Mouse (Mus musculus): ENCODE results near the gene Trmt44.

Gene Trmt44

GRCm38 (mm10) chr5:35574653-35575599, at the start of gene Trmt44:
Trmt44 (minus strand) TSS chr5:35575070.
- ChIA-PET POLR2A (interaction anchor here (0.5 to 15.0 kb wide), 100 partner anchors 8 to 1923 kb away, joined by 3 to 301 read pairs (median 4); partner anchors contain the start of genes Acox3 (in 3 of the 4), Cpz (in 2 of the 4), Sh3tc1 (in 2 of the 4) and Ablim2 (in 1 of the 4)), CTCF (interaction anchor here (0.6 to 3.6 kb wide), 14 partner anchors 11 to 859 kb away, joined by 3 to 18 read pairs (median 4); no protein-coding TSS in a partner anchor)

GRCm38 (mm10) chr5:35623831-35624230, 49.0 kb upstream of the Trmt44 start:
- ChIA-PET CTCF (interaction anchor here in 3 of 4 experiments (1.0 to 1.7 kb wide), 4 partner anchors 32 to 90 kb away, joined by 3 to 4 read pairs (median 3); no protein-coding TSS in a partner anchor), POLR2A (interaction anchor here in 1 of 4 experiments (1.0 to 1.3 kb wide), 3 partner anchors 9 to 71 kb away, joined by 3 to 6 read pairs (median 4); no protein-coding TSS in a partner anchor)

GRCm38 (mm10) chr5:35621114-35621513, 46.2 kb upstream of the Trmt44 start:
- POLR2A ChIA-PET = interaction anchor here in 2 of 4 experiments (1.2 to 1.3 kb wide), 2 partner anchors 12 to 50 kb away, joined by 3 read pairs; no protein-coding TSS in a partner anchor
- CTCF ChIA-PET = interaction anchor here in 3 of 4 experiments (0.9 to 1.2 kb wide), 3 partner anchors 25 to 174 kb away, joined by 3 to 4 read pairs (median 3); no protein-coding TSS in a partner anchor

- POLR2A ChIA-PET = interaction anchor here in 1 of 4 experiments (0.6 to 0.7 kb wide), 2 partner anchors 24 to 47 kb away, joined by 3 to 4 read pairs; no protein-coding TSS in a partner anchor
Observed at GRCm38 (mm10) chr5:35616943-35617342, 42.1 kb upstream of the Trmt44 start.

GRCm38 (mm10) chr5:35612722-35613121, 37.9 kb upstream of the Trmt44 start:
- POLR2A ChIA-PET = no interaction called here

More at GRCm38 (mm10) chr5:35616943-35617342, 42.1 kb upstream of the Trmt44 start:
- CTCF ChIA-PET = interaction anchor here in 2 of 4 experiments (0.7 to 1.6 kb wide), 2 partner anchors 21 to 1572 kb away, joined by 3 to 4 read pairs; no protein-coding TSS in a partner anchor

GRCm38 (mm10) chr5:35611900-35612299, 37.0 kb upstream of the Trmt44 start:
- ChIA-PET CTCF (interaction anchor here in 3 of 4 experiments (0.6 to 1.3 kb wide), 4 partner anchors 11 to 1792 kb away, joined by 3 read pairs; no protein-coding TSS in a partner anchor), POLR2A (interaction anchor here in 3 of 4 experiments (0.8 to 2.3 kb wide), 5 partner anchors 14 to 41 kb away, joined by 3 to 8 read pairs (median 3); partner anchors contain the start of gene Trmt44 (in 1 of the 3))

More at GRCm38 (mm10) chr5:35612722-35613121, 37.9 kb upstream of the Trmt44 start:
- CTCF ChIA-PET = no interaction called here

GRCm38 (mm10) chr5:35611170-35611569, 36.3 kb upstream of the Trmt44 start:
- CTCF ChIA-PET = interaction anchor here in 3 of 4 experiments (0.5 to 2.0 kb wide), 6 partner anchors 12 to 1194 kb away, joined by 3 to 7 read pairs (median 4); no protein-coding TSS in a partner anchor
- POLR2A ChIA-PET = interaction anchor here in 3 of 4 experiments (0.8 to 2.3 kb wide), 5 partner anchors 13 to 36 kb away, joined by 3 to 8 read pairs (median 3); partner anchors contain the start of gene Trmt44 (in 1 of the 3)

- ChIA-PET POLR2A (interaction anchor here in 3 of 4 experiments (0.8 to 3.0 kb wide), 7 partner anchors 13 to 214 kb away, joined by 3 to 9 read pairs (median 4); partner anchors contain the start of gene Trmt44 (in 2 of the 3)), CTCF (interaction anchor here in 3 of 4 experiments (0.5 to 2.3 kb wide), 10 partner anchors 14 to 189 kb away, joined by 3 to 16 read pairs (median 4); partner anchors contain the start of gene Acox3 (in 1 of the 3))
Observed at GRCm38 (mm10) chr5:35610381-35610780, 35.5 kb upstream of the Trmt44 start.

GRCm38 (mm10) chr5:35609971-35610370, 35.1 kb upstream of the Trmt44 start:
- POLR2A ChIA-PET = interaction anchor here (0.8 to 3.0 kb wide), 16 partner anchors 12 to 241 kb away, joined by 3 to 9 read pairs (median 4); partner anchors contain the start of genes Trmt44 (in 2 of the 4), Ablim2 (in 1 of the 4) and Acox3 (in 1 of the 4)
- CTCF ChIA-PET = interaction anchor here in 3 of 4 experiments (0.5 to 2.3 kb wide), 12 partner anchors 14 to 1209 kb away, joined by 3 to 16 read pairs (median 4); partner anchors contain the start of gene Acox3 (in 1 of the 3)

GRCm38 (mm10) chr5:35609381-35609780, 34.5 kb upstream of the Trmt44 start:
- CTCF ChIA-PET = interaction anchor here (0.5 to 2.3 kb wide), 14 partner anchors 13 to 1208 kb away, joined by 3 to 16 read pairs (median 4); partner anchors contain the start of gene Acox3 (in 1 of the 4)
- POLR2A ChIA-PET = interaction anchor here (0.7 to 3.0 kb wide), 18 partner anchors 12 to 242 kb away, joined by 3 to 9 read pairs (median 4); partner anchors contain the start of genes Trmt44 (in 3 of the 4), Ablim2 (in 1 of the 4) and Acox3 (in 1 of the 4)

- ChIA-PET POLR2A (interaction anchor here in 3 of 4 experiments (0.8 to 3.0 kb wide), 9 partner anchors 13 to 243 kb away, joined by 3 to 9 read pairs (median 4); partner anchors contain the start of gene Trmt44 (in 1 of the 3)), CTCF (interaction anchor here in 3 of 4 experiments (1.0 to 2.3 kb wide), 8 partner anchors 13 to 250 kb away, joined by 3 to 16 read pairs (median 4); no protein-coding TSS in a partner anchor)
Observed at GRCm38 (mm10) chr5:35608559-35608958, 33.7 kb upstream of the Trmt44 start.

GRCm38 (mm10) chr5:35607784-35608183, 32.9 kb upstream of the Trmt44 start:
- POLR2A ChIA-PET = interaction anchor here in 1 of 4 experiments (0.8 to 3.0 kb wide), 3 partner anchors 12 to 33 kb away, joined by 3 to 9 read pairs (median 7); partner anchors contain the start of gene Trmt44

GRCm38 (mm10) chr5:35606800-35607199, 31.9 kb upstream of the Trmt44 start:
- CTCF ChIA-PET = interaction anchor here in 3 of 4 experiments (1.0 to 4.1 kb wide), 4 partner anchors 11 to 107 kb away, joined by 3 to 22 read pairs (median 4); no protein-coding TSS in a partner anchor
- POLR2A ChIA-PET = interaction anchor here in 1 of 4 experiments (0.7 to 1.4 kb wide), 2 partner anchors 9 to 648 kb away, joined by 3 to 5 read pairs; no protein-coding TSS in a partner anchor

More at GRCm38 (mm10) chr5:35607784-35608183, 32.9 kb upstream of the Trmt44 start:
- CTCF ChIA-PET = interaction anchor here in 2 of 4 experiments (0.7 to 1.5 kb wide), 2 partner anchors 12 kb away, joined by 3 to 4 read pairs; no protein-coding TSS in a partner anchor

GRCm38 (mm10) chr5:35605355-35605754, 30.5 kb upstream of the Trmt44 start:
- ChIA-PET POLR2A (no interaction called here), CTCF (interaction anchor here in 3 of 4 experiments (0.9 to 4.1 kb wide), 5 partner anchors 10 to 109 kb away, joined by 3 to 22 read pairs (median 4); no protein-coding TSS in a partner anchor)

GRCm38 (mm10) chr5:35601526-35601925, 26.7 kb upstream of the Trmt44 start:
- ChIA-PET POLR2A (interaction anchor here in 1 of 4 experiments (1.3 kb wide), 1 partner anchor 26 kb away, joined by 3 read pairs; the partner anchor contains the start of gene Trmt44), CTCF (interaction anchor here in 1 of 4 experiments (0.6 kb wide), 1 partner anchor 64 kb away, joined by 5 read pairs; no protein-coding TSS in a partner anchor)

- POLR2A ChIA-PET = interaction anchor here in 1 of 4 experiments (1.0 kb wide), 1 partner anchor 47 kb away, joined by 3 read pairs; no protein-coding TSS in a partner anchor
- CTCF ChIA-PET = interaction anchor here in 3 of 4 experiments (0.9 to 2.7 kb wide), 4 partner anchors 80 to 114 kb away, joined by 3 to 10 read pairs (median 4); partner anchors contain the start of gene Htra3 (in 1 of the 3)
Observed at GRCm38 (mm10) chr5:35600233-35600632, 25.4 kb upstream of the Trmt44 start.

Measured in embryonic stem cell, embryonic (primary cell).